Mouse (Mus musculus): ENCODE measurements around the gene Use1. TPM values are rescaled to one million over a fixed set of nuclear protein-coding genes. Genes with fewer than 3 reads are reported as not detected.

Gene Use1
- polyA plus RNA-seq (2012; rRNA removed), result 175 and 182 TPM in 2 replicates

GRCm38 (mm10) chr8:71366771-71367528, at the start of gene Use1:
TSS of gene Use1 (plus strand) at chr8:71366848.

GRCm38 (mm10) chr8:71371236-71371848, 4.7 kb downstream of the Use1 start, which contains the start of gene Ocel1:
TSS of gene Ocel1 (plus strand) at chr8:71371298.

GRCm38 (mm10) chr8:71381421-71381970, 14.8 kb downstream of the Use1 start, which contains the start of gene Nr2f6:
TSS of gene Nr2f6 (minus strand) at chr8:71381960.

GRCm38 (mm10) chr8:71395629-71396028, 29.0 kb downstream of the Use1 start, which contains the start of gene Ushbp1:
TSS of gene Ushbp1 (minus strand) at chr8:71395802.

GRCm38 (mm10) chr8:71396639-71397305, 30.1 kb downstream of the Use1 start, which contains the start of gene Babam1:
TSS of gene Babam1 (plus strand) at chr8:71396861.

GRCm38 (mm10) chr8:71405401-71406098, 38.9 kb downstream of the Use1 start, which contains the start of gene Ankle1:
TSS of gene Ankle1 (plus strand) at chr8:71406010.

Other genes starting within 250 kb of the Use1 start
- gene Myo9b, start 94.1 kb upstream of the Use1 start, polyA plus RNA-seq (2012; rRNA removed), result 41.4 and 45.9 TPM in 2 replicates
- gene Haus8, start 93.9 kb upstream of the Use1 start, polyA plus RNA-seq (2012; rRNA removed), result 33.0 and 35.3 TPM in 2 replicates
- 5.5 and 5.6 TPM in 2 replicates for gene Ocel1, start 4.5 kb downstream of the Use1 start, polyA plus RNA-seq (2012; rRNA removed)
- gene Nr2f6, start 15.1 kb downstream of the Use1 start, polyA plus RNA-seq (2012; rRNA removed), result 41.8 and 52.9 TPM in 2 replicates
- 9.2 and 11.1 TPM in 2 replicates for gene Ushbp1, start 29.0 kb downstream of the Use1 start, polyA plus RNA-seq (2012; rRNA removed)
- 130 and 141 TPM in 2 replicates for gene Babam1, start 30.0 kb downstream of the Use1 start, polyA plus RNA-seq (2012; rRNA removed)
- gene Ankle1, start 39.2 kb downstream of the Use1 start, polyA plus RNA-seq (2012; rRNA removed), result 24.8 and 26.3 TPM in 2 replicates
- 122 and 130 TPM in 2 replicates for gene Abhd8, start 96.8 kb downstream of the Use1 start, polyA plus RNA-seq (2012; rRNA removed)
- gene Mrpl34, start 98.1 kb downstream of the Use1 start, polyA plus RNA-seq (2012; rRNA removed), result 88.1 and 98.9 TPM in 2 replicates
- gene Dda1, start 102.4 kb downstream of the Use1 start, polyA plus RNA-seq (2012; rRNA removed), result 167 and 174 TPM in 2 replicates
- gene Ano8, start 119.1 kb downstream of the Use1 start, polyA plus RNA-seq (2012; rRNA removed), result 123 and 140 TPM in 2 replicates
- gene Gtpbp3, start 121.3 kb downstream of the Use1 start, polyA plus RNA-seq (2012; rRNA removed), result 27.1 and 27.9 TPM in 2 replicates
- 11.4 and 18.7 TPM in 2 replicates for gene Plvap, start 144.9 kb downstream of the Use1 start, polyA plus RNA-seq (2012; rRNA removed)
- gene Ccdc194, start 158.9 kb downstream of the Use1 start, polyA plus RNA-seq (2012; rRNA removed), result 0.59 and 0.60 TPM in 2 replicates
- 36.4 and 46.8 TPM in 2 replicates for gene Bst2, start 170.6 kb downstream of the Use1 start, polyA plus RNA-seq (2012; rRNA removed)
- 81.1 and 89.0 TPM in 2 replicates for gene Mvb12a, start 176.1 kb downstream of the Use1 start, polyA plus RNA-seq (2012; rRNA removed)
- gene Tmem221, start 192.0 kb downstream of the Use1 start, polyA plus RNA-seq (2012; rRNA removed), result 0.05 and 0.15 TPM in 2 replicates
- gene Nxnl1, start 199.8 kb downstream of the Use1 start, polyA plus RNA-seq (2012; rRNA removed), result not detected in 2 replicates
- gene Slc27a1, start 202.0 kb downstream of the Use1 start, polyA plus RNA-seq (2012; rRNA removed), result 117 and 122 TPM in 2 replicates
- gene Pgls, start 225.3 kb downstream of the Use1 start, polyA plus RNA-seq (2012; rRNA removed), result 133 and 140 TPM in 2 replicates
- gene Fam129c, start 230.8 kb downstream of the Use1 start, polyA plus RNA-seq (2012; rRNA removed), result 9.8 and 10.5 TPM in 2 replicates
- gene Colgalt1, start 244.2 kb downstream of the Use1 start, polyA plus RNA-seq (2012; rRNA removed), result 134 and 175 TPM in 2 replicates